Mouse (Mus musculus): ENCODE measurements around the gene Cttnbp2.

GRCm38 (mm10) chr6:18372447-18373228 is 142.0 kb downstream of the Cttnbp2 start:
- TF ChIP-seq POLR2A (IDR thresholded peaks at IDR 0.05; ENCODE audit: low read depth, low read length), result no peak
- peak; percentile 55 for TF ChIP-seq CTCF (IDR thresholded peaks at IDR 0.05; ENCODE audit: borderline replicate concordance, insufficient read depth, low read length)
